Mouse (Mus musculus): ENCODE results near the gene Cep250. TPM values are rescaled to one million over a fixed set of nuclear protein-coding genes. Genes with fewer than 3 reads are reported as not detected.

Cep250 gene
- total and polyA plus RNA-seq, 2 experiments from 2014 or later = 3.7 to 4.0 TPM

DNA sequence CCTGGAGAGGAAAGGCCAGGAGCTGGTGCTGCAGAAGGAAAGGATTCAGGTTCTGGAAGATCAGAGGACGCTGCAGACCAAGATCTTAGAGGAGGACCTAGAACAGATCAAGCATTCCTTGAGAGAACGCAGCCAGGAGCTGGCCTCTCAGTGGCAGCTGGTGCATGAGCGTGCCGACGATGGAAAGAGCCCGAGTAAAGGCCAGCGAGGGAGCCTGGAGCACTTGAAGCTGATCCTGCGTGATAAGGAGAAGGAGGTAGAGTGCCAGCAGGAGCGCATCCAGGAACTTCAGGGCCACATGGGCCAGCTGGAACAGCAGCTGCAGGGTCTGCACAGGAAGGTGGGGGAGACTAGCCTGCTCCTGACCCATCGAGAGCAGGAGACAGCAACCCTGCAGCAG is 34.9 kb downstream of the Cep250 start:
- H3K4me1 ChIP-seq (ENCODE audit: control insufficient read depth, insufficient read depth) = peaks cover 12% of the 10 kb centered on the region
- ATAC-seq (ENCODE audit: insufficient read depth, low read depth) (no peak), DNase-seq (ENCODE audit: low spot score) (no peak)
- no peak overlapping the region for H3K4me3 ChIP-seq (ENCODE audit: low read depth, low read length)
- no peak overlapping the region for H3K9ac ChIP-seq (replicated peaks; ENCODE audit: low read depth, low read length)
- H3K27ac ChIP-seq (ENCODE audit: low read depth) = no peak overlapping the region
- TF ChIP-seq EP300 (IDR thresholded peaks at IDR 0.05; ENCODE audit: low read depth) (no peak), CTCF (IDR thresholded peaks at IDR 0.05; ENCODE audit: low read depth) (no peak)
- H3K36me3 ChIP-seq (replicated peaks; ENCODE audit: control insufficient read depth, insufficient read depth, low read length) = peaks cover 87% of the 10 kb centered on the region
- H3K9me3 ChIP-seq (replicated peaks; ENCODE audit: control insufficient read depth, low read length) = no peaks in the 10 kb centered on the region
- no peak overlapping the region for H3K4me2 ChIP-seq (ENCODE audit: low read depth, low read length)
- WGBS = 79% methylated on average over 10 of the region's 10 CpGs
- no peaks in the 10 kb centered on the region for H3K27me3 ChIP-seq (ENCODE audit: control insufficient read depth, insufficient read depth, low read length)

DNA sequence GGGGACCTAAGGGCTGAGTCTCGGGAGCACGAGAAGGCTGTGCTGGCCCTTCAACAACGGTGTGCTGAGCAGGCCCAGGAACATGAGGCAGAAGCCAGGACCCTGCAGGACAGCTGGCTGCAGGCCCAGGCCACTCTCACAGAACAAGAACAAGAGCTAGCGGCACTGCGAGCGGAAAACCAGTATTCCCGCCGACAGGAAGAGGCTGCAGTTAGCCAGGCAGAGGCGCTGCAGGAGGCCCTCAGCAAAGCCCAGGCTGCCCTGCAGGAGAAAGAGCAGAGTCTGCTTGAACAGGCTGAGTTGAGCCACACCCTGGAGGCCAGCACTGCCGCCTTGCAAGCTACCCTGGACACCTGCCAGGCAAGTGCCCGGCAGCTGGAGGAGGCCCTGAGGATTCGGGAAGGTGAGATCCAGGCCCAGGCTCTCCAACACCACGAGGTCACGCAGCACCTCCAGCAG is 35.6 kb downstream of the Cep250 start:
- 34% methylated on average over 14 of the region's 14 CpGs for WGBS
- H3K4me1 ChIP-seq (ENCODE audit: control insufficient read depth, insufficient read depth) = peaks cover 12% of the 10 kb centered on the region
- peak; percentile 78 for ATAC-seq (ENCODE audit: insufficient read depth, low read depth)
- H3K9ac ChIP-seq (replicated peaks; ENCODE audit: low read depth, low read length) = peak overlapping the region; percentile 7; the same call in 1 of the 2 replicates
- H3K27me3 ChIP-seq (ENCODE audit: control insufficient read depth, insufficient read depth, low read length) = no peaks in the 10 kb centered on the region
- H3K27ac ChIP-seq (ENCODE audit: low read depth) = 0 out of 2 replicates have a peak overlapping the region, but pooled peaks have one; percentile 44
- H3K4me3 ChIP-seq (ENCODE audit: low read depth, low read length) = no peak overlapping the region
- H3K4me2 ChIP-seq (ENCODE audit: low read depth, low read length) = no peak overlapping the region
- TF ChIP-seq EP300 (IDR thresholded peaks at IDR 0.05; ENCODE audit: low read depth) (no peak), CTCF (IDR thresholded peaks at IDR 0.05; ENCODE audit: low read depth) (peak; percentile 23; the same call in 1 of the 2 replicates)
- peaks cover 88% of the 10 kb centered on the region for H3K36me3 ChIP-seq (replicated peaks; ENCODE audit: control insufficient read depth, insufficient read depth, low read length)
- DNase-seq (ENCODE audit: low spot score) = peak; percentile 72
- no peaks in the 10 kb centered on the region for H3K9me3 ChIP-seq (replicated peaks; ENCODE audit: control insufficient read depth, low read length)

DNA sequence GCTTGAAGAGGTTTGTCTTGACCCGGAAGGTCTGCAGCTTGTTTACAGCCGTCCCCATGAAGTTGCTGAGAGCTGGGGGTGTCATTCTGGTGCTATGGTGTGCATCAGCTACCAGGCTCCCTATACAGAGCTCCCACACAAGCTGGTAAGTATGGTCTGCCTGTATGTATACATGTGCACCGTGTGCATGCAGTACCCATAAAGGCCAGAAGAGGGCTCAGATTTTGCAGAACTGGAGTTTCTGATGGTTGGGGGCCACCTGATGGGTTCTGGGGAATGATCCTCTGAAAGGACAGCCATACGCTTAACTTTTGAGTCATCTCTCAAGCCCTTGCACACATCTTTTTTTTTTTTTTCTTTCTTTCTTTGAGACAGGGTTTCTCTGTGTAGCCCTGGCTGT is 49.1 kb downstream of the Cep250 start:
- Histone ChIP-seq H3K27me3 (ENCODE audit: control insufficient read depth, insufficient read depth, low read length) (no peaks in the 10 kb centered on the region), H3K9me3 (replicated peaks; ENCODE audit: control insufficient read depth, low read length) (no peaks in the 10 kb centered on the region), H3K4me2 (ENCODE audit: low read depth, low read length) (no peak overlapping the region), H3K9ac (replicated peaks; ENCODE audit: low read depth, low read length) (no peak overlapping the region), H3K4me1 (ENCODE audit: control insufficient read depth, insufficient read depth) (no peaks in the 10 kb centered on the region), H3K4me3 (ENCODE audit: low read depth, low read length) (no peak overlapping the region), H3K27ac (ENCODE audit: low read depth) (no peak overlapping the region), H3K36me3 (replicated peaks; ENCODE audit: control insufficient read depth, insufficient read depth, low read length) (peaks cover 18% of the 10 kb centered on the region; the same call in 1 of the 2 replicates)
- ATAC-seq (ENCODE audit: insufficient read depth, low read depth) (no peak), DNase-seq (ENCODE audit: low spot score) (no peak)
- 92% methylated on average over 4 of the region's 4 CpGs for WGBS
- no peak for TF ChIP-seq EP300 (IDR thresholded peaks at IDR 0.05; ENCODE audit: low read depth)
- TF ChIP-seq CTCF (IDR thresholded peaks at IDR 0.05; ENCODE audit: low read depth) = 0 out of 2 replicates have a peak, but pooled peaks have one; percentile 11

DNA sequence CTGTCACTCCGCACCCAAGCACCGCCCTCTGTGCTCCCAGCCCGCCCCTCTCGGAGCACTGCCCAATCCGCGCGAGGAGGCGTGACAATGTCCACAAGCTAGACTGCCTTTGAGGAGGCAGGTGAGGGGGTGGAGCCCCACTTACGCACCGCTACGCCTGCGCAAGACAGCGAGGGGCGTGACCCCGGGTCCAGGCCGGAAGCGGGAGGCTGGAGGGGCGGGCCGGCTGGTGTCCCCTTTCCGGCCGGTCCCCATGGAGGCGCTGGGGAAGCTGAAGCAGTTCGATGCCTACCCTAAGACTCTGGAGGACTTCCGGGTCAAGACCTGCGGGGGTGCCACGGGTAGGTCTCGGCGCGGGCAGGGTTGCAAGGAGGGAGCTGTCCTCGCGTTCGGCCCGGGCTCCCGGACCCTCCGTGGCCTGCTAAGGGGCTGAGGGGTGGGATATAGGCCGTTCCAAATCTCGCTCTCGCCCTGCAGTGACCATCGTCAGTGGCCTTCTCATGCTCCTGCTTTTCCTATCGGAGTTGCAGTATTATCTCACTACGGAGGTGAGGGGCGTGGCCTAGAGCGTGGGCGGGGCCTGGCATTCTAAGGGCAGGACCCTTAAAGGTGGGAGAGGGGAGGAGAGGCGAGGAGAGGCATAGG is 51.8 kb downstream of the Cep250 start, which contains the start of the genes 6430550D23Rik and Ergic3:
TSS of gene 6430550D23Rik (minus strand) at position 90 of the 645 bp plus-strand sequence.
TSS of gene Ergic3 (plus strand) at position 158 of the 645 bp plus-strand sequence.
- no peaks in the 10 kb centered on the region for H3K4me1 ChIP-seq (ENCODE audit: control insufficient read depth, insufficient read depth)
- H3K27ac ChIP-seq (ENCODE audit: low read depth) = peak within 1 kb of the TSS; percentile 66
- peak within 1 kb of the TSS; percentile 81 for H3K9ac ChIP-seq (replicated peaks; ENCODE audit: low read depth, low read length)
- H3K36me3 ChIP-seq (replicated peaks; ENCODE audit: control insufficient read depth, insufficient read depth, low read length) = peaks cover 33% of the 10 kb centered on the region
- no peaks in the 10 kb centered on the region for H3K27me3 ChIP-seq (ENCODE audit: control insufficient read depth, insufficient read depth, low read length)
- ATAC-seq (ENCODE audit: insufficient read depth, low read depth) (peak; percentile 100), DNase-seq (ENCODE audit: low spot score) (peak; percentile 96)
- WGBS = under 1% methylated on average over 44 of the region's 45 CpGs
- H3K4me2 ChIP-seq (ENCODE audit: low read depth, low read length) = peak within 1 kb of the TSS; percentile 89
- peak within 1 kb of the TSS; percentile 91 for H3K4me3 ChIP-seq (ENCODE audit: low read depth, low read length)
- no peaks in the 10 kb centered on the region for H3K9me3 ChIP-seq (replicated peaks; ENCODE audit: control insufficient read depth, low read length)
- no peak for TF ChIP-seq EP300 (IDR thresholded peaks at IDR 0.05; ENCODE audit: low read depth)
- TF ChIP-seq CTCF (IDR thresholded peaks at IDR 0.05; ENCODE audit: low read depth) = no peak

DNA sequence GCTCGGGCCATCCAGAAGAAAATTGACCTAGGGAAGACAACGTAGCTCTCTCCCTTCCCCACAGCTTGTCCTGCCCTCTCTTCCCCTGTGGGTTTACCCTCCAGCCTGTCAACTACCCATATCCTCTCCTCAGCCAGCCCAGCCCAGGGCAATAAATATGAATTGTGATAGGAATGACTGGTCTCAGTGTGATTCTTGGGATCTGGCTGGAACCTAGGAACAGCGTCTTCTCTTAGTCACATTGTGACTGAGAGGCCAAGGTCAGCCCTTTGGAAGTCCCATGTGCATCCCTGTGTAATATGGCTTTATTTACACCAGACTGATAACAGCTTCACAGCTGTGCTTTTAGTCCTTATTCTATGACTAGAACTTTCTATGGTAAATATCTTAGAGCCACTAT is 61.8 kb downstream of the Cep250 start:
- H3K4me2 ChIP-seq (ENCODE audit: low read depth, low read length) = no peak overlapping the region
- ATAC-seq (ENCODE audit: insufficient read depth, low read depth) (no peak), DNase-seq (ENCODE audit: low spot score) (no peak)
- no peak overlapping the region for H3K9ac ChIP-seq (replicated peaks; ENCODE audit: low read depth, low read length)
- H3K9me3 ChIP-seq (replicated peaks; ENCODE audit: control insufficient read depth, low read length) = no peaks in the 10 kb centered on the region
- H3K36me3 ChIP-seq (replicated peaks; ENCODE audit: control insufficient read depth, insufficient read depth, low read length) = peaks cover 58% of the 10 kb centered on the region
- no peak for TF ChIP-seq EP300 (IDR thresholded peaks at IDR 0.05; ENCODE audit: low read depth)
- TF ChIP-seq CTCF (IDR thresholded peaks at IDR 0.05; ENCODE audit: low read depth) = no peak
- no peak overlapping the region for H3K4me3 ChIP-seq (ENCODE audit: low read depth, low read length)
- no peaks in the 10 kb centered on the region for H3K4me1 ChIP-seq (ENCODE audit: control insufficient read depth, insufficient read depth)
- H3K27me3 ChIP-seq (ENCODE audit: control insufficient read depth, insufficient read depth, low read length) = no peaks in the 10 kb centered on the region
- 82% methylated on average over 3 of the region's 3 CpGs for WGBS
- H3K27ac ChIP-seq (ENCODE audit: low read depth) = no peak overlapping the region
